Mouse (Mus musculus) liver, embryonic 14.5 days (tissue): ENCODE measurements around the gene Atxn1.

Experiments used
- CTCF ChIP-seq: IDR thresholded peaks from 2 replicates; pipeline ENCODE4 v1.5.1; 2016; ENCODE audit warnings: antibody characterized with exemption, low read depth, control low read depth
- EP300 ChIP-seq: IDR thresholded peaks from 2 replicates; pipeline ENCODE4 v1.6.1; 2016; ENCODE audit warnings: antibody characterized with exemption, low read depth

DNA sequence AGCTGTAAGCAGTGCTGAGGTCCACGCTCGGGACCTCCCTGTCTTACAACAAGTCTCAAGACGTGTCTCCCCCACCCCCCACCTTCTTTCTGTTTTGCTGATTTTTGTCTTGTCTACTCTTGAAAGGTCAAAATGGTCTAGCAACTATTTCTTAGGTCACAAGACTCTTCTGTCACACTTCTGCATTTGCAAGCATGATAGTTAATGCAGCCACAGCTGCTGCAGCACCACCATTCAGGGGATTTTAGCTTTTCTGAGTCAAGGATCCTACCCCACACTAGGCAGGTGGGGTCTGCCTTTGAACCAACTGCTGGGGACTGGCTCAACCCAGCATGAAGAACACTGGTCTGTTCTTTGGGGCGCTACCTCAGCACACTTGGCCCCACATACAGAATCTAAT, 3.4 kb upstream of the Atxn1 start:
- no peak for TF ChIP-seq CTCF
- no peak for TF ChIP-seq EP300
